Mouse (Mus musculus): ENCODE measurements at regions not wholly inside any gene's neighbourhood (a gene's known extent, or its start where the extent isn't known, plus 50 kb on each side); places are given as distances from the start of the nearest gene placed in this dataset.

GRCm38 (mm10) chr12:17113465-17114177 is 63.1 kb downstream of the Kcnf1 start:
- peak; percentile 37 for DNase-seq

DNA sequence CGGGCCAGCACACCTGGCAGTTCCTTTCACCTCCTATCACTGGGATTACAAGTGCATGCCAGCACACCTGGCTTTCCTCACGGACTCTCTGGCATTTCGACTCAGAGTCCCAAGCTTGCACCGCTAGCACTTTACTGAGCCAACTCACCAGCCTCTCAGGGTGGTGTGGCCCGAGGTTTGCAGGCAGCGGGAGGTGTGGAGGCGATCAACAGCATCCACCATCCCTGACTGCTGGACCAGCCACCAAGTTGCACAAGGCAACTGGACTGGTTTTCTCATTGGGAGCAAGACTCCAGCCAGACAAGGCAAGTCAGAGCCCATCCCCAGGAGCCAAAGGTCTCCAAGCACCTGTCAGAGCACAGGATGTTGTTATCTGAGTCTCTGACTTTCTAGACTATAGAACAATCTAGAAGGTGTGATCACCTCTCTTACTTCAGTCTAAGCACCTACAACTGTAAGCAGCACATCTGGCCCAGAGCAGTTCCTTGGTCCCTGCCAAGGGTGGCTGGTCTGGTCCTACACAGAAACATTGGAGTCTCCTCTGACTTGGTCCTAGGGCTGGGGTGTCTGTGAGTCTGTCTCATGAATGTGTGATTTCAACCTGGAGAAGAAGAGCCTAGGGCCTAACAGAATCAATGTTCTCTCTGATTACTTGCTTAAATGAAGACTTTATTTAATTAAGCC is 63.8 kb downstream of the Kcnf1 start:
- DNase-seq = peak; percentile 55

GRCm38 (mm10) chr12:17106220-17106619 is 70.5 kb downstream of the Kcnf1 start:
- DNase-seq = no peak

GRCm38 (mm10) chr12:17105057-17105712 is 71.5 kb downstream of the Kcnf1 start:
- peak; percentile 74 for DNase-seq

DNA sequence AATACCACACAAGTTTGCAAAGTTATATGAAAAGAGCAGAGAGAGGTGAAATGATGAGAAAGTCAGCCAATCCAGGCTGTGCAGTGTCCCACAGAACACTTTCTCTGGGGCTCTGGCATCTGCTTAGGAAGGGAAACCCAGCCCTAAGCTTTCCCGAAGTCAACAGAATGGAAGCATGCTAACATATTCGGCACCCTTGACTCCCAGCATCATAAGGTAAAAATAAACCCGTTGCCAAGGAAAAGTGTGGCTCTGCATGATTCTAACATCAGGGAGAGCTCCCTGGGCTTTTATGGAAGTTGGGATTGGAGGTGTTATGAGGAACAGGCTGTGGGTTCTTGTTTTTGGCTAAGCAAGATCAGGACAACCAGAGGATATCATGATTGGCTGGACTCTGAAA is 74.8 kb downstream of the Kcnf1 start:
- peak; percentile 73 for DNase-seq

- DNase-seq = no peak
These were observed 78.9 kb downstream of the Kcnf1 start for GRCm38 (mm10) chr12:17097800-17098271.

GRCm38 (mm10) chr12:17094758-17095157 is 81.9 kb downstream of the Kcnf1 start:
- no peak for DNase-seq

- DNase-seq = no peak
These were observed 82.2 kb upstream of the 2410004P03Rik start for GRCm38 (mm10) chr12:17093772-17094171.

GRCm38 (mm10) chr12:17091058-17091457 is 79.5 kb upstream of the 2410004P03Rik start:
- DNase-seq = no peak

DNA sequence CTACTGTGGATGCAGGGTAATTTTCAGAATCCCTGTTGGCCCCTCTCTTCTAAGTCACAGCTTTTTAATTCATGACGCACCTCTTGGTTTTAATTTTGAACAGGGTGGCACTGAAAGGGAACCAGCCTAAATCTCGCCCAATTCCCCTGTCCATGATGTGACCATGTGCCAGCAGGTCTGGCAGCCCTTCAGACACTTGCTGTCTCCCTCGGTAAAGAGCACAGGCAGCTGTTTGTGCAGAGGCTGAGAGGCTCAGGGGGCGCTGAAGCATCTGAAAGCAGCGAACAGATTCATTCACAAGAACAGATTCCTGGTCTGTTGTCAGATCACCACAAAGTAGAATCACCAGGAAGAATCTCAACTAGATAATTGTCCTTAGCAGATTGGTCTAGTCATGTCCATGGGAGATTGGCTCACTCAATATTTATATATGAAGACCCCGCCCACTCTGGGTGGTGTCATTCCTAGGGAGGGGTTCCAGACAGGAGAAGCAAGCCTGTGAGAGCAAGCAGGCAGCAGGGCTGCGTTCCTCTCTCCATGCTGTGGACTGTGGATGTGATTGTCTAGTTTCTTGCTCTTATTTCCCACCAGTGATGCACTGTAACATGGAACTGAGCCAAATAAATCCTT is 78.3 kb upstream of the 2410004P03Rik start:
- DNase-seq = no peak

DNA sequence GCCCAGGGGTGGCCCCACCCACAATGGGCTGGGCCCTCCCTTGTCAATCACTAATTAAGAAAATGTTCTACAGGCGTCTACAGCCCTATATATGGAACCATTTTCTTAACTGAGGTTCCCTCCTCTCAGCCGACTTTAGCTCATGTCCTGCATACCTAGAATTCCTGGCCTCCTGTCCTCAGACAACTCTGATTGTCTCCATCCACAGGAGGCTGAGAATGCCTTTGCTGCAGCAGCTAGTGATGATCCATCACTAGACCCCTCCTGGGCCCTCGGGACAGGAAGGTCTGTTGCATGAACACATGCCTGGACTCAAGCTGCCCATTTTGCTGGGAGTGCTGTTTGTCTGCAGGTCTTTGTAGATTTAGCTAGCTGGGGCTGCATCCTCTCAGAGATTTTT is 75.9 kb upstream of the 2410004P03Rik start:
- DNase-seq = no peak

DNA sequence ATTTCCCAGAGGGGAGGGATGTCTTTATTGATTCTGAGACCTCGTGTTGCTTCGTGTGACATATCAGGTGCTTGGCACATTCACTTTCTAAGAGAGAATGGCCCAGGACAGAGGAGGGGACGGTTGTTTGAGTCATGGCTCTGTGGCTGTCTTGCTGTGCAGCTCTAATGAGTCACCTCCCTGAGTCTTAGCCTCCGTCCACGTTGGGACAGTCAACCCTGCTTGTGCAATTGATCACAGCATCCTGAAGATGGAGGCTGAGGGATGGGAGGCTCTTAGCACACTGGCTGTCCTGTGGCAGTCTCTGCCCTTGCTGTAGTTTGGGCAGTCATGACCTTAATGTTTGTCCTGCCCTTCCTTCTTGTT is 73.7 kb upstream of the 2410004P03Rik start:
- no peak for DNase-seq

DNA sequence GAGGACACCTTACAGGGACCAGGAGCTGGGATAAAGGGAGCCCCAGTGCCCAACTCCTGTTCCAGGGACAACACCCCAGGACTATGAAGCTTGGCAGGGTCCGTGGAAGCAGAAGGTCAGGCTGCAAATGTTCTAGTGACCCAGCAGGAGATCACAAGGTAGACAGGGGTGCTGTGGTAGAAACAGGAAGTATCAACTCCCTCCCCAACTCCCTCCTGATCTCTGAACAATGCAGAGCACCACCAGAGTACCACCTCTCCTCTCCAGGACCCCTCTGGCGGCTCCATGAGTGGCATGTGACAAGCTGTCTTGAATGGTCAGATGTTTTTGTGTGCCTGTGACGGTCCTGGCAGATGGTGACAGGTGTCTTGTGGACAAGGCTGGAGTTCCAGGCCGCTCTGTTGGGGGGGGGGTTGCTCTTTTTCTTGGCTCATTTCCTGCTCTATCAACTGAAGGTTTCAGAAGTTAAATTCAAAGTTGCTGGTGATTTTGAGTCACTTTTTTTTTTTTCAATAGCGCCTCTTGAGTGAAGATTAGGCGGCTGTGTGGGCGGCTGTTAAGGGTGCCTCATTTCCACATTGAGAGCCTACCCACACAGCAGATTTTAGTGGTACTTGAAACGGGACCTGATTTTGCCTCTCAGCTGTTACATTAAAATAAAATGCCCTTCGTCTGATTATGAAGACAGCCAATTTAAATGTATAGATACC is 73.1 kb upstream of the 2410004P03Rik start:
- no peak for DNase-seq

DNA sequence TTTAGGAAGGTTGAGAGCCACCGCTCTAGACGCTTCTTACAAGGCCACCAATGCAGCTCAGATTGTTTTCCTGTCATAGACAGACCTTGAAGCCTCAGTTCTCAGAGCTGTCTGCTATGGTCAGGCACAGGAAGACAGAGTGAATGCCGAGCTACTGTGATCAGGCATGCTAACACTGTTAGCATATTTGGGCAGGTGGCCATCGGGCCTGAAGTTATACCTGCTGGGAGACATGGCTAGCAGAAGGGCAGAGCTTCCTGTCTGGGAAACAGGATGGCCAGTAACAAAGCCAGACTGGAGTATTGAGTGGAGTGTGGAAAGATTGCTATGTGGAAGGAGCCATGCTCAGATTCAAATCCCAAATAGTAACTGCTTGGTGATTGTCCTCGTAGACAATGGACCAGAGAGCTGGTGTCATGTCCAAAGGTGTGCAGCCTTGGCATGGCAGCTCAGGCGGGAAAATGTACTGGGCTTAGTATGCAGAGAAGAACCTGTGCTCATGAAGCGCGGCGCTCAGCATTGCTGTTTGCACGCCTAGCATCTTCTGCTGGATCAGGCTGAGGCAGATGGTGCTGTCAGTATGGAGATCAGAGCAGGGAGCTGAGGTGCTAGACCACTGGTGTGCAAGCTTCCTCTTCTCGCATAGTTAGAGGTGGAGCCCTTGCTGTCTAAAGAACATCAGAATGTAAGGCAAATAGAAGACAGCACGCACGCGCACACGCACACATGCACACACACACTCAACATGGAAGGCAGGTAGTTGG is 60.3 kb upstream of the 2410004P03Rik start:
- no peak for DNase-seq

GRCm38 (mm10) chr12:17069808-17070207 is 58.3 kb upstream of the 2410004P03Rik start:
- peak; percentile 81 for DNase-seq

DNA sequence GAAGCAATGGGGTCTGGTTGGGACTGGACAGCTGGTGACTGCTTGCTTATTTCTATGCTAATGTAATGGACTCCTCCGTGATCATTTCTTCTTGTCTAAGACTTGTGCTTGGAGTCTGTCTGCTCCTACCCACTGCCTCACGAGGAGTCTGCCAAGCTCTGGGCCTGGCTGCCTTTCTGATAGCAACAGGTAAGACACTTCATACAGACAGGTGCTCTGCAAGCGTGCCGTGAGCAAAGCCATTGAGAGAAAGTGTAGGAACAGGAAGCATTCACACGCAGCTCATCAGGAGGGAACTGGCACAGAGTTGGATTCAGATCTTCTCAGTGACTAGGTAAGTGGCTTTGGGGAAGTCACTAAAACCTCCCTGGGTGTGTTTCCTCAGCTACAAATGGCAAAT is 57.6 kb upstream of the 2410004P03Rik start:
- DNase-seq = peak; percentile 75

DNA sequence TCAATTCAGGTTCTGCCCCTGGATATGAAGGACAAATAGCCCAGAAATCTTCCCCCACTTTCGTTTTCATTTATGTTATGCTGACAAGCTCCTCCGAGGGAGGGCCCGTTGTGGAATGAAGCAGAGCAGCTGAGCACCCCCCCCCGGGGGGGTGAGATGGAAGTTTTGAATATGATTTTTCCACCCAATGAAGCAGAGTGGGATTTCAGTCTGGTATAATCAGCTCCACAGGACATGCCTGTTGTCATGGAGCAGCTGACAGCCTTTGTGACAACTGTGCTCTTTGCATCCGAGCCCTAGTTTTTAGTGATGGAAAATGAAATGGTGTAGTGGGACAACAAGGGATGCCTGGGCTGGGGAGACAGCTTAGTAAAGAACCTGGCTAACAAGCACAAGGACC is 52.4 kb upstream of the 2410004P03Rik start:
- DNase-seq = no peak
